Mouse (Mus musculus): ENCODE measurements around the gene Lpcat4. TPM values are rescaled to one million over a fixed set of nuclear protein-coding genes. Genes with fewer than 3 reads are reported as not detected.

The Lpcat4 gene
- polyA plus RNA-seq, 1 experiment from 2014 or later = 28.5 TPM

GRCm38 (mm10) chr2:112224356-112224755, 14.9 kb upstream of the Lpcat4 start:
- Histone ChIP-seq H3K9ac (ENCODE audit: low read depth, low read length) (no peak overlapping the region), H3K4me1 (ENCODE audit: control insufficient read depth, insufficient read depth, low read depth, low read length) (no peaks in the 10 kb centered on the region), H3K27ac (ENCODE audit: low read depth, low read length) (no peak overlapping the region), H3K4me2 (ENCODE audit: low read length) (no peak overlapping the region), H3K4me3 (ENCODE audit: low read length) (no peak overlapping the region), H3K36me3 (ENCODE audit: control insufficient read depth, insufficient read depth, low read length) (no peaks in the 10 kb centered on the region), H3K9me3 (ENCODE audit: control insufficient read depth, low read length) (no peaks in the 10 kb centered on the region), H3K27me3 (replicated peaks; ENCODE audit: control insufficient read depth, insufficient read depth, low read length) (no peaks in the 10 kb centered on the region)
- ATAC-seq = no peak
- WGBS = 80% methylated on average over 4 of the region's 4 CpGs

- no peaks in the 10 kb centered on the region for H3K4me1 ChIP-seq (ENCODE audit: control insufficient read depth, insufficient read depth, low read depth, low read length)
- no peak for ATAC-seq
- 93% methylated on average over 1 of the region's 1 CpGs for WGBS
- no peak overlapping the region for H3K4me3 ChIP-seq (ENCODE audit: low read length)
- no peaks in the 10 kb centered on the region for H3K36me3 ChIP-seq (ENCODE audit: control insufficient read depth, insufficient read depth, low read length)
- no peaks in the 10 kb centered on the region for H3K27me3 ChIP-seq (replicated peaks; ENCODE audit: control insufficient read depth, insufficient read depth, low read length)
- no peaks in the 10 kb centered on the region for H3K9me3 ChIP-seq (ENCODE audit: control insufficient read depth, low read length)
- H3K9ac ChIP-seq (ENCODE audit: low read depth, low read length) = no peak overlapping the region
- H3K4me2 ChIP-seq (ENCODE audit: low read length) = no peak overlapping the region
- no peak overlapping the region for H3K27ac ChIP-seq (ENCODE audit: low read depth, low read length)
Observed at GRCm38 (mm10) chr2:112232623-112233022, 6.6 kb upstream of the Lpcat4 start.

- no peak overlapping the region for H3K4me2 ChIP-seq (ENCODE audit: low read length)
- H3K27me3 ChIP-seq (replicated peaks; ENCODE audit: control insufficient read depth, insufficient read depth, low read length) = no peaks in the 10 kb centered on the region
- H3K36me3 ChIP-seq (ENCODE audit: control insufficient read depth, insufficient read depth, low read length) = no peaks in the 10 kb centered on the region
- H3K9me3 ChIP-seq (ENCODE audit: control insufficient read depth, low read length) = no peaks in the 10 kb centered on the region
- H3K27ac ChIP-seq (ENCODE audit: low read depth, low read length) = no peak overlapping the region
- no peak overlapping the region for H3K9ac ChIP-seq (ENCODE audit: low read depth, low read length)
- no peak overlapping the region for H3K4me3 ChIP-seq (ENCODE audit: low read length)
- WGBS = 78% methylated on average over 2 of the region's 2 CpGs
- ATAC-seq = no peak
- peaks cover 9% of the 10 kb centered on the region for H3K4me1 ChIP-seq (ENCODE audit: control insufficient read depth, insufficient read depth, low read depth, low read length)
Observed at GRCm38 (mm10) chr2:112236620-112237019, 2.6 kb upstream of the Lpcat4 start.

- Histone ChIP-seq H3K27ac (ENCODE audit: low read depth, low read length) (no peak overlapping the region), H3K9ac (ENCODE audit: low read depth, low read length) (no peak overlapping the region), H3K4me1 (ENCODE audit: control insufficient read depth, insufficient read depth, low read depth, low read length) (peaks cover 9% of the 10 kb centered on the region), H3K27me3 (replicated peaks; ENCODE audit: control insufficient read depth, insufficient read depth, low read length) (no peaks in the 10 kb centered on the region), H3K4me2 (ENCODE audit: low read length) (no peak overlapping the region), H3K9me3 (ENCODE audit: control insufficient read depth, low read length) (no peaks in the 10 kb centered on the region), H3K4me3 (ENCODE audit: low read length) (no peak overlapping the region), H3K36me3 (ENCODE audit: control insufficient read depth, insufficient read depth, low read length) (peaks cover 2% of the 10 kb centered on the region)
- no peak for ATAC-seq
- WGBS = 15% methylated on average over 4 of the region's 4 CpGs
Observed at GRCm38 (mm10) chr2:112238006-112238405, 1.3 kb upstream of the Lpcat4 start.

- ATAC-seq = peak; percentile 73
- H3K9me3 ChIP-seq (ENCODE audit: control insufficient read depth, low read length) = no peaks in the 10 kb centered on the region
- 0% methylated on average over 26 of the region's 28 CpGs for WGBS
Observed at GRCm38 (mm10) chr2:112239935-112240721, 860 bp downstream of the Lpcat4 start.

GRCm38 (mm10) chr2:112241787-112242186, 2.5 kb downstream of the Lpcat4 start:
- Histone ChIP-seq H3K9me3 (ENCODE audit: control insufficient read depth, low read length) (no peaks in the 10 kb centered on the region), H3K4me3 (ENCODE audit: low read length) (no peak overlapping the region), H3K4me1 (ENCODE audit: control insufficient read depth, insufficient read depth, low read depth, low read length) (peaks cover 9% of the 10 kb centered on the region), H3K27me3 (replicated peaks; ENCODE audit: control insufficient read depth, insufficient read depth, low read length) (no peaks in the 10 kb centered on the region), H3K27ac (ENCODE audit: low read depth, low read length) (no peak overlapping the region), H3K4me2 (ENCODE audit: low read length) (no peak overlapping the region), H3K36me3 (ENCODE audit: control insufficient read depth, insufficient read depth, low read length) (peaks cover 22% of the 10 kb centered on the region), H3K9ac (ENCODE audit: low read depth, low read length) (no peak overlapping the region)
- no peak for ATAC-seq
- 86% methylated on average over 14 of the region's 14 CpGs for WGBS

More at GRCm38 (mm10) chr2:112239935-112240721, 860 bp downstream of the Lpcat4 start:
- Histone ChIP-seq H3K27ac (ENCODE audit: low read depth, low read length) (peak overlapping the region; percentile 99), H3K36me3 (ENCODE audit: control insufficient read depth, insufficient read depth, low read length) (peaks cover 15% of the 10 kb centered on the region), H3K27me3 (replicated peaks; ENCODE audit: control insufficient read depth, insufficient read depth, low read length) (no peaks in the 10 kb centered on the region), H3K4me3 (ENCODE audit: low read length) (peak overlapping the region; percentile 75), H3K4me1 (ENCODE audit: control insufficient read depth, insufficient read depth, low read depth, low read length) (peaks cover 9% of the 10 kb centered on the region), H3K4me2 (ENCODE audit: low read length) (peak overlapping the region; percentile 93), H3K9ac (ENCODE audit: low read depth, low read length) (peak overlapping the region; percentile 98)

GRCm38 (mm10) chr2:112245307-112245706, 6.0 kb downstream of the Lpcat4 start:
- Histone ChIP-seq H3K9ac (ENCODE audit: low read depth, low read length) (no peak overlapping the region), H3K4me3 (ENCODE audit: low read length) (no peak overlapping the region), H3K27ac (ENCODE audit: low read depth, low read length) (no peak overlapping the region), H3K9me3 (ENCODE audit: control insufficient read depth, low read length) (no peaks in the 10 kb centered on the region), H3K4me1 (ENCODE audit: control insufficient read depth, insufficient read depth, low read depth, low read length) (peaks cover 6% of the 10 kb centered on the region), H3K4me2 (ENCODE audit: low read length) (no peak overlapping the region), H3K27me3 (replicated peaks; ENCODE audit: control insufficient read depth, insufficient read depth, low read length) (no peaks in the 10 kb centered on the region), H3K36me3 (ENCODE audit: control insufficient read depth, insufficient read depth, low read length) (peaks cover 24% of the 10 kb centered on the region)
- no peak for ATAC-seq
- 86% methylated on average over 5 of the region's 5 CpGs for WGBS

GRCm38 (mm10) chr2:112246193-112246592, 6.9 kb downstream of the Lpcat4 start:
- peaks cover 2% of the 10 kb centered on the region for H3K4me1 ChIP-seq (ENCODE audit: control insufficient read depth, insufficient read depth, low read depth, low read length)
- H3K27me3 ChIP-seq (replicated peaks; ENCODE audit: control insufficient read depth, insufficient read depth, low read length) = no peaks in the 10 kb centered on the region
- H3K9me3 ChIP-seq (ENCODE audit: control insufficient read depth, low read length) = no peaks in the 10 kb centered on the region
- peaks cover 24% of the 10 kb centered on the region for H3K36me3 ChIP-seq (ENCODE audit: control insufficient read depth, insufficient read depth, low read length)
- ATAC-seq = no peak
- WGBS = 89% methylated on average over 6 of the region's 6 CpGs
- H3K4me2 ChIP-seq (ENCODE audit: low read length) = no peak overlapping the region
- H3K27ac ChIP-seq (ENCODE audit: low read depth, low read length) = no peak overlapping the region
- no peak overlapping the region for H3K9ac ChIP-seq (ENCODE audit: low read depth, low read length)
- H3K4me3 ChIP-seq (ENCODE audit: low read length) = no peak overlapping the region

- ATAC-seq = no peak
- no peak overlapping the region for H3K4me2 ChIP-seq (ENCODE audit: low read length)
- no peak overlapping the region for H3K9ac ChIP-seq (ENCODE audit: low read depth, low read length)
- H3K27ac ChIP-seq (ENCODE audit: low read depth, low read length) = no peak overlapping the region
- no peaks in the 10 kb centered on the region for H3K4me1 ChIP-seq (ENCODE audit: control insufficient read depth, insufficient read depth, low read depth, low read length)
- 84% methylated on average over 10 of the region's 10 CpGs for WGBS
- H3K36me3 ChIP-seq (ENCODE audit: control insufficient read depth, insufficient read depth, low read length) = peaks cover 24% of the 10 kb centered on the region
- no peaks in the 10 kb centered on the region for H3K9me3 ChIP-seq (ENCODE audit: control insufficient read depth, low read length)
- no peak overlapping the region for H3K4me3 ChIP-seq (ENCODE audit: low read length)
- H3K27me3 ChIP-seq (replicated peaks; ENCODE audit: control insufficient read depth, insufficient read depth, low read length) = no peaks in the 10 kb centered on the region
Observed at GRCm38 (mm10) chr2:112247323-112247722, 8.1 kb downstream of the Lpcat4 start.

Data from hindbrain, embryonic 16.5 days (tissue).